Comparison of ENCODE assay signal across 8 mouse cellular contexts in the genomic region with DNA sequence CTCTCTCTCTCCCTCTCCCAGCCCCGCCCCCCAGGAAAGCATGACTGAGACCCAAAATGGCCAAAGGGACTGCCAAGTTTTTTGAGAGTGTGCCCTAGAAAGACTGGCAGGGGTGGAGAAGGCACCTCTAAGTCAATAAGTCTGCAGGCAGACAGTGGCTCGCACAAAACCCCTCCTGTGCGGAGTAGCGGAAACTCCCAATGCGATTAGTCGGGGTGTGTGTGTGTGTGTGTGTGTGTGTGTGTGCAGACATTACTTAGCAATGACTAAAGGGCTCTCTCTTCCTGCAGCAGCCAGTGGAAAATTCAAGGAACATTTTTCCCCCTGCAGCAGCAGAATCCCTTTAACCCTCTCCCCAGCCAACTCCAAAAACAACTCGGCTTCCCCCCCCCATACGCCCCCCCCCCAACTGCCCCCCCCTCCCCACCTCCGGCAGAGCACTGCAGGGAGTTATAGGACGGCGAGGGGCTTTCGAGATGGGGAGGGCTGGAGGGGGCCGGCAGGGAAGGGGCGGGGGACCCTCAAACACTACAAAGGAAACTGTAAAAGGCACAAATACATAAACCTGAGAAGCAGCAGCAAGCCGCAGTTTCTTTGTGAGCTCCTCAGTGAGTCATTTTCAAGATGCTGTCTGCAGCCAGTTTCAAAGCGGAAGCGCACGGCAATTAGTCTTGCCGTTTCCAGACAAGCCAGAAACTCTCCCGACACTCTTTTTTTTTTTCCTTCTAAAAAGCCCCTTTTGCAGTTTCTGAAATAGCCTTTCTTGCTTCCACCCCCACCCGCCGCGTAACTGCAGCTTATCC. TPM values are rescaled to one million over a fixed set of nuclear protein-coding genes. Genes with fewer than 3 reads are reported as not detected.
A peak's percentile ranks its signal among the peaks of the same experiment; 100 is the strongest.
DNase-seq lines count a peak whose midpoint lies in the region; ATAC-seq lines count a peak whose summit lies in the region.

No protein-coding gene starts in this region.

- intact Hi-C loops in left cerebral cortex, postnatal 14 days (cut with DNase I) = no loop called here

- peak overlapping the region; percentile 68 for H3K27ac ChIP-seq in forebrain, embryonic 11.5 days (ENCODE audit: low read depth, low read length)

- H3K4me1 ChIP-seq in forebrain, embryonic 11.5 days (replicated peaks; ENCODE audit: control insufficient read depth, insufficient read depth, low read length) = peaks cover 2% of the 10 kb centered on the region; the same call in 1 of the 2 replicates
- H3K4me1 ChIP-seq in megakaryocyte, embryonic 14.5 days = peaks cover 14% of the 10 kb centered on the region

- DNase-seq in CD4-positive, CD25-positive, alpha-beta regulatory T cell, adult 2 months (ENCODE audit: low read depth, low spot score) = peak; percentile 85
- peak; percentile 64 for DNase-seq in R1 (ENCODE audit: low read depth, low spot score)
- DNase-seq in forebrain, embryonic 11.5 days (ENCODE audit: low spot score) = peak; percentile 72
- DNase-seq in heart, postnatal 4 days = peak; percentile 68
- peak; percentile 60 to 70 for DNase-seq in left cerebral cortex, postnatal 14 days (ENCODE audit: low spot score in 2 of 2)
- peak; percentile 43 for DNase-seq in right cerebral cortex, postnatal 25 days
- DNase-seq in cerebellum, postnatal 36 days = no peak

- H3K4me2 ChIP-seq in forebrain, embryonic 11.5 days (ENCODE audit: low read depth, low read length, severe bottlenecking) = peak overlapping the region; percentile 97

- ATAC-seq in forebrain, embryonic 11.5 days (replicated peaks; ENCODE audit: low FRiP score) = peak; percentile 25; the same call in 1 of the 2 replicates

- H3K9ac ChIP-seq in forebrain, embryonic 11.5 days (ENCODE audit: low read length) = peak overlapping the region; percentile 73

- peaks cover 2% of the 10 kb centered on the region; the same call in 1 of the 2 replicates for H3K27me3 ChIP-seq in forebrain, embryonic 11.5 days (ENCODE audit: control insufficient read depth, insufficient read depth, low read length)
- H3K27me3 ChIP-seq in megakaryocyte, embryonic 14.5 days (replicated peaks) = peaks cover 24% of the 10 kb centered on the region

- WGBS in forebrain, embryonic 11.5 days = under 1% methylated on average over 22 of the region's 23 CpGs

- no peaks in the 10 kb centered on the region for H3K36me3 ChIP-seq in forebrain, embryonic 11.5 days (ENCODE audit: control insufficient read depth, insufficient read depth, low read length)
- H3K36me3 ChIP-seq in megakaryocyte, embryonic 14.5 days (replicated peaks; ENCODE audit: low read length) = no peaks in the 10 kb centered on the region

- no peaks in the 10 kb centered on the region for H3K9me3 ChIP-seq in forebrain, embryonic 11.5 days (ENCODE audit: control insufficient read depth, low read length)
- H3K9me3 ChIP-seq in megakaryocyte, embryonic 14.5 days = no peaks in the 10 kb centered on the region

- peak overlapping the region; percentile 58 for H3K4me3 ChIP-seq in forebrain, embryonic 11.5 days (ENCODE audit: low read depth, low read length)
- H3K4me3 ChIP-seq in megakaryocyte, embryonic 14.5 days (replicated peaks) = peak overlapping the region; percentile 95

RNA-seq across cellular contexts. Expression of a gene that starts 1.6 kb away (rescaled TPM):
- polyA plus RNA-seq in forebrain, embryonic 11.5 days (2014; fragmentation: Nextera tagmentation; extraction: Ambion mirVana) = 13.8 and 16.5 TPM in 2 replicates
- total RNA-seq in heart, postnatal 4 days (2021) = 100 to 1,000 TPM; 102 to 103 TPM
- total RNA-seq in left cerebral cortex, postnatal 14 days (2021) = 10 to 100 TPM; 15.2 to 16.1 TPM
- 6.0 and 12.6 TPM in 2 replicates for polyA plus RNA-seq in megakaryocyte, embryonic 14.5 days (2012; ENCODE audit: insufficient read depth, low replicate concordance)

Comparison
In these comparisons a context has a peak if more than half of its experiments do, and no peak if none do; other contexts are left out.
1. DNase-seq: peak in CD4-positive, CD25-positive, alpha-beta regulatory T cell, adult 2 months (single experiment), R1 (single experiment), forebrain, embryonic 11.5 days (single experiment), heart, postnatal 4 days (single experiment), left cerebral cortex, postnatal 14 days (2 of 2) and right cerebral cortex, postnatal 25 days (single experiment); none in cerebellum, postnatal 36 days (0 of 2).
2. RNA of a gene that starts 1.6 kb away (total RNA-seq): 102 to 103 TPM in heart, postnatal 4 days; 15.2 to 16.1 TPM in left cerebral cortex, postnatal 14 days; every median in the first group is over 4 times any median in the second.